Mouse (Mus musculus) hematopoietic stem cell, adult 5-6 weeks (primary cell): ENCODE data around the gene Ccna1. TPM values are rescaled to one million over a fixed set of nuclear protein-coding genes. Genes with fewer than 3 reads are reported as not detected.

Experiments
- ATAC-seq, 2 experiments: fragments of 125-278 bp in 1 of 2; replicated peaks in 1 of 2; 2 replicates each; pipeline ENCODE4 v1.8.0; 2016 to 2017; ENCODE audit warnings: inconsistent platforms in 2 of 2, mild to moderate bottlenecking in 2 of 2, moderate number of reproducible peaks in 2 of 2, low read depth in 1 of 2, moderate TSS enrichment in 1 of 2; ENCODE audit not compliant: low FRiP score in 2 of 2, poor library complexity in 2 of 2, severe bottlenecking in 2 of 2, insufficient read depth in 1 of 2, low TSS enrichment in 1 of 2
- total RNA-seq: library from RNA; stranded (forward); fragments of 172-1452, 232-1000 nt; gene quantifications from 2 replicates; pipeline ENCODE4 v1.2.3, GENCODE M21; 2017

Gene Ccna1
- not detected in 2 replicates for total RNA-seq

DNA sequence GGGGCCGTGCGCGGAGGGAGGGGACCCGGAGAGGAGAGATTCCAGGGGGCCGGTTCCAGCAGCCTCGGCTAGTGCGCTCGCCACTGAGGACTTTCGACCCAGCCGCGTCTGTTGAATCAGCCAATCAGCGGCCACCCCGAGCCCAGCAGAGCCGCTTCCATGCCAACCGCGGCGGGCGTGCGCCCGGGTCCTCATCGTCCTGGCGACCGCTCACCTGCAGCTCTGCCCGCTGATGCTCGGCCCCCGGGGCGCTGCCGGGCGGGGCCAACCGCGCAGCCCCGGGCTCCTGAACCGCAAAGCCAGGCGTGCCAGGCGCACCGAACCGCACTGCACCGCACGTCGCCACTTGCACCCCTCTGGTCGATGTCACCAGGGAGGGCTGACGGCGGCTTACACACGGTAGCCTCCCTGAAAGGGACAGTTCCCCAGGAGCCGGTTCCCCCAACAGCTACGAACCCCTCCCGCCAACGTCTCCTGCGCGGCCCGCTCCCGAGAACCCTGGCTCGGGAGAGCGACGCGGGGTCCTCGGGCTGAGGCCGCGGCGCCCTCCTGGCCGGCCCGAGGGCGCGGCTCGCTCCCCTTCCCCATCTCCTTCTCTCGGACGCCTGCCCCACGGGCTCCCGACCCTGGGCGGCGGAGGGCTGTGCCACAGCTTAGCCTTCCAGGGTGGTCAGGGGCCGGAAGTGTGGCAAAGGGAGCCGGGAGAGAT, at the start of gene Ccna1:
TSS of gene Ccna1 (minus strand) at position 464 of the 709 bp plus-strand sequence.
- ATAC-seq, result peak; percentile 47 to 62; a peak in 2 of 4 replicates

DNA sequence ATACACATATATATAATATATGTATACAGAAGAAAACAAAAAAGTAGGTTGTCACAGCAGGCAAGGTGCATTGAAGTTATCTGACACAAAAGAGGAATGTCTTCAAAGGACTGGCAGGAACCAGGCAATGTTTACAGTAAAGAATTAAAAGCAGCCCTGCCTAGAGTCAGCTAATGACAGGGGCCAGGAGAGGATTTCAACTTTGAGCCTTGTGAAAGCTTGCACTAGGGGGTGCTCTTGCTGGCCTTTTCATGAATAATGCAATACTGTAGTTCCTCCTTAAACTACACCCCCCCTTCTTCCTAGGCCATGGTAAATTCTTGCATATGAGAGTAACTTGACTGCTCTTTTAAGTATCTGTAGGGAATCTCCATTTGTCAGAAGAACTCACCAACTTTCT, 45.8 kb upstream of the Ccna1 start:
- no peak for ATAC-seq

DNA sequence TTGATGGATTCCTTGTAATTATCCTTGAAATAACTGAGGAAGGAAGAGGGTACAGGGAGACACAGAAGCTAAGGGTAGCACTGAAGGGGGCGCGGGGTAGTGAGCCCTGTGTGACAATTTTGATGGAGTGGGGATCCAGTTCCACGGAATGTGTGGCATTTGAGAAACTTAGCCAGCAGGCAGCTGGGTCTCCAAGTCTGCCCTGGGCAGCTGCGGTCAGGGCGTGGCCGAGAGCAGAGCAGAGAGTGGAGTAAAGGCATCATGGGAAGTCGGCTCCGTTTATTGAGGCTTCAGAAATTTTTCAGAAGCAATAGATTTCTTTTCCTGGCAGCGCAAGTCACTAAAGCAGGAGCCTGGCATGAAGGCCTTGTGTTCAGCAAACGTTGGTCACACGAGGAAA, 43.7 kb upstream of the Ccna1 start:
- ATAC-seq, result no peak

DNA sequence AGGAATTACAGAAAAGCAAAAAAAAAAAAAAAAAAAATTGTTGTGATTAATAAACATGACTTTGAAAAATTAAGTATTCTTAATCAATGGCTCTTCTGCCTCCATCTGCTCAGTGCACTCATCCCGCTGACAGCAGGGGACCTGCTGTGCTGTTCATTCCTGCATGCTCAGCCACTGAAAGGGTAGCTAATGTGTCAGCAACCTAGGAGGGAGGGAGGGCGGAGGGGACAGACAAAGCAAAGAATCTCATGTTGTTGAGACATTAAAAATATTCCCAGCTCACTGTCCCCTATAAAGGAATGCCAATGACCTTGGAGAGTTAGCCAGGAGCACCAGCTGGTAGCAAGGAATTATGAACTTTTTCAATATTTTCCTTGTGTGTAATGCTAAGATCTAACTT, 42.7 kb upstream of the Ccna1 start:
- ATAC-seq, result no peak

DNA sequence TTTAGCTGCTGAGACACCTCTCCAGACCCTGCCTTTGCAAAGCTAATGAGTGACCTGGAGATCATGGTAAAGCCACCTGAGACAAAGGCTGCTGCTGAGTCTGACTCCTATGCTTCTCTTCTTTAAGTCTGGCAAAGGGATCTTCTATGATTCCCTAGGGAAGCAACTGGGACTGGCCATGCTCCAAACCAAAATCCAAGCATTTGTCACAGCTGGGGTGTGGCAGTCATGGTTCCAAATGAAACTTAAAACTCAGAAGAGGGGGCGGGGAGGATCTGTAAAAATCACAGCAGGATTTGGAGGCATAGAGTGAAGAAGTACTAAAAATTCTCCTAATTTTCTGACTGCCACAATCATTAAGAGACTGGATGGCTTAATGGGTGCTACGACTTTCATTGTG, 41.9 kb upstream of the Ccna1 start:
- no peak for ATAC-seq

DNA sequence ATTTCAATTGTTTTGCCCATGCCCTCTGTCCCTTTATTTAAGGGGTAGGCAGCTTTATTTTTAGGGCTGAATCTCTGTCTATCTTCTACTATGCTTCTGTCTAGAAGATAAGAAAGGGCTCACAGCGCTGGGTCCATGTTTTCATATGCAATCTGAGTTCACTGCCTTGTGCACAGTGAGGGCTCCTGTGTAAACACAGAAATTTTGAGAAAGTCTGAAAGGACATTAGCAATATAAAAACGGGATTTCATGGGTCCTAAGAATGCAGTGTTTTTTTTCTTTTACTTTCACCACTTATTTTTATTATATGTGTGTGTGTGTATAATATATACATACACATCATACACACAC, 41.3 kb upstream of the Ccna1 start:
- ATAC-seq, result no peak

DNA sequence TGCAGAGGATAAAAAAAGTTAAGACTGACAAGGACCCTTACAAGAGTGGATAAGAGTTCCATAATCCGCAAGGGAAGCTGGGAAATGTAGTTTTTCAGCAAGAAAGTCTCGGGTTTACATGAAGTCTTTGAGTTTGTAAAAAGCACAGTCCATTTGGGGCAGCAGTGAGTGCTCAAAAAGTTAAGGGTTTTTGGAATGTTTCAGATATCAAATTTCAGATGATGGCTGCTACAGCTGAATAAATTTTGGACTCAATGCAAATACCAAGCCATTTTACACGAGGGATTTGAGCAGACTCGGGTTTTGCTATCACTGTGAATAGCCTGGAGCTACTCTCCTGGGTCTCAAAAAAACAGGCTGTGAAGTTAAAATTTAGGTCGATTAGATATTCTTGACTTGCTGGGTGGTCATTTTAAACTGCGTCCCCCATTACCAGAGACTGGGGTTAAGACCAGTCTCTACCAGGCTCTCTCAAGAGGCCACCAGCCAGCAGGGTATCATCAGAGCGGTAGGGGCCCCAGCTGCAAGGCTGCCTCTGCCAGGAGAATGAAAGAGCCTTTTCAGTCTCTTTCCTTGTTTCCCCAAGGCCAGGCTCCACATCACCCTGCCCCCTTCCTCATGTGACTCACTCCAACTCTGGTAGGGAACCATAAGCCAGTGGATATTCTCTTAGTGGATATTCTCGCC, 40.8 kb upstream of the Ccna1 start:
- no peak for ATAC-seq

DNA sequence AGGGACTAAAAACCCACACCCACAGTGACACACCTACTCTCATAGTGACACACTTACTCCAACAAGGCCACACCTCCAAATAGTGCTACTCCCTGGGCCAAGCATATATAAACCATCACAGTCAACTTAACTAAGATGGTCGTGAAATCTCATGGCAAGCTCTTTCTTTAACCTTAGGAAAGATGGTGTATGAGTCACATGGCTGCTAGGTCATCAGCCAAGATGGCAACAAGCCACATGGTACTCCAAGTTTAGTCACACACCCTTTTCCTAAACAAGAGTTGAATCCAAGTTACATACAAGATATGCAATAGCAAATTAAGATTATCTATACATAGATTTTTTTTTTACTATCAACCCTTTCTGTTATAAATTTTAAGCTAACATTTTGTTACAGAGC, 37.9 kb upstream of the Ccna1 start:
- ATAC-seq, result no peak

DNA sequence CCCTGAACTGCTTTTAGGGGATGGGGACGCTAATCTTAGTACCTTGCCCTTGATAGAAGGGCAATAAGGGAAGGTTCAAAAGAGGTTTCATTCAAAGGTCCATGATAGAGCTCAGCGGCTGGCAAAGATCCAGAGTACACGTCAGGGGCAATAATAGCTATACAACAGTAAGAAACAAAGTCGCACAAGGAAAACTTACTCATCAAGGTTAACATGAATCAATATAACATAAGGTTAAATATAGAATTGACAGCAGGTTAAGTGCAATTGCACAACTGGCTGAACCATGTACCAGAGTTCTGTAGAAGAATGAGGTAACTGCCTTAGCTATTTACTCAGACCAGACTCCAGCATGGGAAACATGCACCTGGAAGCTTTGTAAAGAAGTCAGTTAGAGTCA, 34.0 kb upstream of the Ccna1 start:
- ATAC-seq, result no peak

DNA sequence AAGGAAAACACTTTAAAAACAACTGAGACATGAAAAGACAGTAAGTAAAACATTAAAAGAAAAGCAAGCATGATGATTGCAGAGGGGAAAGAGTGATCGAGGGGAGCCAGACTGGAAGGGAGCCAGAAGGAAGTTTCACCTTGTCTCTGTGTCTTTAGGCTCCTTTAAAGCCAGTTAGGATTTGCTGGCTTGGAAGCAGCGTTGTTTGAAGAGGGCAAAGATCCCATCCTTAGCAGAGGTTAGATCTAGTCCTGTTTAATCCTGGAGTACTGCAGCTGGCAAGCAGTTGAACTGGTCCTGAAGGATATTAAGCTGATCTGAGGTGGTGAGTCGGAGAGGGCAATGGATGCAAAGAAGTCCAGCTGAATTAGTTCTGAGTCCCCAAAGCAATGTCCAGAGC, 33.5 kb upstream of the Ccna1 start:
- no peak for ATAC-seq

DNA sequence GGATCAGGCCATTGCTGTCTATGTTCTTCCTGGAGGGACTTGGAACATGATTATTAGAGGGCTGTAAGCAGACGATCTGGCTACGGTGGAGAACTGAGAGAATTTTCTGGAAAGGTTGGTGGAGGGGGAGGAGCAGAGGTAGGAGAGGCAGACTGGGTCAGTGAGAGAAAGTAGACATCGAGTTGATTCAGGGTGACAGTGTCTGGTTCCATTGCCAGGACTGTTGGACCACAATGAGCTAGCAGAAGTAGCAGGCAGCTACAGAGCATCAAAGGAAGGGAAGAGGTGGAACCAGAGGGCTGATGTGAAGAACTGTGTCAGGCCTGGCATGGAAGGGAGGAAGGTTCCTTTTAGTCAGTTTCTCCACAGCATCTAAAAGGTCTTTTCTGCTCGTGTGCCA, 33.1 kb upstream of the Ccna1 start:
- ATAC-seq, result peak; percentile 69 to 81

DNA sequence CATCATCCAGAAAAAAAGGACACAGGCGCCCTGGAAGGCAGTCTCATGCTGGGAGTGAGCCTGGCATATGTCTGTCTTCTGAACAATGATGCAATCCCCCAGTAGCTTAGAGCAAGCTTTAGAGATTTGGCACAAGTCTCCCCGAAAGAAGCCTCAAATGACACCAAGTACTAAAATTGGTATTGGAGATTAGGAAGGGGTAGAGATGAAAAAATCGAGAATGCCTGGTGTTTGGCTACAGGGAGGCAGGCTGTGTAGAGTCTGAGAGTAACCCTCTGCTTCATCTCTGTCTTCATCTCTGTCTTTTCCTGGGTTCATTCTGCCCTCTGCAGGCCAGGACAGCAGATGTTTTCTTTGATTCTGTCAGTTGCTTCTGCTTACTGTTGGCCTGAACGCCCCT, 32.1 kb upstream of the Ccna1 start:
- no peak for ATAC-seq

DNA sequence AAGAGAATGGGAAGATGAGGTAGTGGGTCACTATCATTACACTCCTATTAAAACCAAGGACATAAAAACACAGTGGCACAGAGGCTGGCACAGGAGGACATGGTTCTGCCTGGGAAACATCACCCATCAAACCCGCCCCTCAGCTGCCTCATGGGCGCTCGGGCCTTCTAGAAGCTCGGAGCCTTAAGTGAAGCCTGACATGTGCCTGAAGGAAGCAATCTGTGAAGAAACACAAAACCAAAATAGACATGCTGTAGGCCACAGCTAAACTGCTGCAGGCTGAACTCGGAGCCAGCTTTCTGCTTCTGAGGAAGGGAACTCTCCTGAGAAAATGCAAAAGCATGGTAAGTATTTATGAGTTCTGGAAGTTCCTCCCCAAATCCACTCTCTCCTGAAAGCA, 31.6 kb upstream of the Ccna1 start:
- no peak for ATAC-seq

DNA sequence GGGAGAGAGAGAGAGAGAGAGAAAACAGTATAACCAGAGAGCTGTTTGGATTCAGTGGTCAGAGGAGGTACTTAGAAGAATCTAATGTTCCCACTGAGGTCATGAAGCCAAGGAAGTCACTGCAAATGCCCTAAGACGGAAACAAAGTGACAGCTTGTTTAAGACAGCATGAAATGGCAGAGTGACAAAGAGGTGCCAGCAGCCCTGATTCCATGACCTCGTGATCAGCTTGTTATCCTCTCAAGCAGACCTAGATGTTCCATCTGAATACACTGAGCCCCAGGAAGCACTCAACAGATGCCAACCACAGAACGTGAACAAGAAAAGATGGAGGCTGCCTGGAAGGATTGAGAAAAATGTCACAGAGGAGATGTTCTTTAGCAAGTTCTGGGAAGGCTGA, 30.4 kb upstream of the Ccna1 start:
- ATAC-seq, result no peak

DNA sequence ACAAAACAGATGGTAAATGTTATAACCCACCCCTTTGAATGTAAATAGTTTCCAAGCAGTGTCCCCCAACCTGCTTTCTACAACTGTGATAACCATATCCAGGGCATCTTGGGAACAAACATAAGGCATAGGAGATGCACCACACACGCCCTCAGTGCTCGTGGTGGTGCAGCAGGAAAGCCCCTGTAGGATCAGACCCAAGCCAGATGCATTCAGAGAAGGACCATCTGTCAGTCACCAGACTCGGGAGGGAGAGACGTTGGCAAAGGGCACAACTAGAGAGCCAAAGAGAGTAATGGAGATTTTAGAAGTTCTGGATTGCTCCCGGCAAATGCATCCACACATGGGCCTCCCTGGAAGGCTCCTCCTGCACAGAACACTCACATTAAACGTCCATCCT, 29.5 kb upstream of the Ccna1 start:
- no peak for ATAC-seq

DNA sequence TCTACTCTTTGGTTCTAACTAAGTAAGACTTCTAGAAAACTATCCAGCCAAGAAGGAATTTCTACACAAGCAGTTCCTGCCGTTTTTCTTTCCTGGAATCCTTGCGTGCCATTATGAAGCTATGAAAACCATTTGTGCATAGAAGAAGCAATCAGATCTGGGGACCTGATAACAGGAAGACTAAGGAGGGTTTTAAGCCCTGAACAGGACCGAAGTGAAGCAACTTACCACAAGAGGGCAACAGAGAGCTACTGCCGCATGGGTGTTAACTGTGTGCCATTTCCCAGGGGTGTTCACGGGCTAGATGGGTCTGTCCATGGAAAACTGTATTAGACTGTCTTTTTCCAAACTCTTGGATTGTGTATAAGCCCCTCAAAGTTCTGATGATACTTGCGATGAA, 24.8 kb upstream of the Ccna1 start:
- ATAC-seq, result peak; percentile 85 to 95

DNA sequence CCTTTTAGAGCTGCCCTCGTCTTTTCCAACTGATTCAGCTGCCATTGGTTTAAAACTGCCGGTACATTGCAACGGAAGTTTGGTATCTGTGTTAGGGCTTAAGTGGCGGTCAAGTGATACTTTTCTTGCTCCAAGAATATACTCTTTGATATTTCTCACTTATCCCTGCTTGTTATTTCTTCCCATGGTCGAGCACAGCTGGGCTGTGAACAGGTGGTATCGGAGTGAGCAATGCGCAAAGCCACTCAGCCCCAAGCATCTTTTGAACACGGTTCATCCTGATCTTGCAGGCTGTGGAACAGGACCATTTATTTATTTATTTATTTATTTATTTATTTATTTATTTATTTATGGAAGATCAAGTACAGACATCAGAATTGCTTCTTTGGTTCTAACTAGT, 24.3 kb upstream of the Ccna1 start:
- no peak for ATAC-seq

DNA sequence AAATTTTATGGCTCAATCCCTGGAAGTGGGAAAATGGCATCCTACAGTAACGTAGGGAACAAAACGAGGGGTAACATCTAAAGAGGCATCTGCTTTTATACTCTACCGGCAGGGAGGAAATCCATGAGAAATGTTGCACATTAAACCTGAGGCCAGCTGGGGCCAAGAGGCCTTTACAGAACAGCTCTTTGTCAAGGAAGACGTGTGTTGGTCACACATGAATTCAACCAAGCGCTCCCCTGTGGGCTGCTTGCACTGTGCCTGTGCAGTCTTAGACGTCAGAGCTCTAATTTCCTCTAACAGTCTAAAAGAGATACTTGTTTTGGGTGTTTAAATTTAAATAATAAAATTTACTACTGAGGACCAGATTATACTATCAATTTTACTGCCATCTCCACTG, 22.9 kb upstream of the Ccna1 start:
- no peak for ATAC-seq

DNA sequence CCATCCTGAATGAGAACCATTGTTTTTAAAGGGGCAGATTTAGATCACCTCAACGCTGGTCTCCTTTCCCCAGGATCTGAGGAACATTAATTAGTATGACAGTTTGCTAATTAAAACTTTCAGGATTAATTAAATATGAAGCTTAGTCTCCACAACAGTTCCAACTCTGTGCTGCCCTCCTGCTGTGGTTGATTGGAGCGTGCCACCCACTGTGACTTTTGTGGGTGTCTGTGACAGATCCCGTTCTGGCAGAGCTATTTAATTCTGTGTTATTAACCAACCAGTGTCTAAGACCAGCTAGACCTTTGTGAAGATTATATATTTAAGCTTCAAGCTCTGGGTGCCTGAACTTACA, 20.0 kb upstream of the Ccna1 start:
- ATAC-seq, result no peak
